21 mouse cellular contexts compared by ENCODE assay signal in genomic region chr13:44896211-44896610, GRCm38 (mm10).
A peak's percentile ranks its signal among the peaks of the same experiment; 100 is the strongest.
DNase-seq lines count a peak whose midpoint lies in the region; ATAC-seq and TF ChIP-seq lines count a peak whose summit lies in the region.
"Had no signal": no experiment of that assay in that cellular context is flagged by ENCODE, and none has a peak within 500 bp of the region (broad histone marks: within the 10 kb centered on the region; RNA-seq: fewer than 3 reads in every experiment).

No protein-coding gene starts in this region.

- 18% methylated on average over 12 of the region's 12 CpGs for WGBS in cerebellum, adult 2 months

- no peaks in the 10 kb centered on the region for H3K27me3 ChIP-seq in cerebellum, adult 2 months (ENCODE audit: control insufficient read depth, insufficient read depth, low read length)
- H3K27me3 ChIP-seq: CH12.LX; embryonic facial prominence, embryonic 12.5 days; forebrain, embryonic 13.5 days; forebrain, embryonic 15.5 days; Patski had no signal

- TF ChIP-seq CTCF in cerebellum, adult 2 months (IDR thresholded peaks at IDR 0.05; ENCODE audit: borderline replicate concordance, insufficient read depth, low read depth, low read length) = no peak

- H3K27ac ChIP-seq in cerebellum, adult 2 months (ENCODE audit: insufficient read depth, low read length) = no peak overlapping the region
- H3K27ac ChIP-seq: embryonic facial prominence, embryonic 10.5 days; embryonic facial prominence, embryonic 12.5 days; forebrain, embryonic 13.5 days; forebrain, embryonic 15.5 days had no signal

- H3K4me3 ChIP-seq in cerebellum, adult 2 months (replicated peaks; ENCODE audit: insufficient read depth, low read depth, low read length) = no peak overlapping the region
- H3K4me3 ChIP-seq: embryonic facial prominence, embryonic 10.5 days; embryonic facial prominence, embryonic 12.5 days; forebrain, embryonic 13.5 days; forebrain, embryonic 15.5 days had no signal

- peak; percentile 68; the same call in 1 of the 2 replicates for ATAC-seq in cerebellum, adult (ENCODE audit: insufficient number of reproducible peaks, low FRiP score, low TSS enrichment)
- ATAC-seq: activated CD4-positive, CD25-positive, alpha-beta regulatory T cell, adult 4 months; CD4-positive, CD25-positive, alpha-beta regulatory T cell, adult 4 months; forebrain, embryonic 13.5 days; forebrain, embryonic 15.5 days; forebrain, postnatal 0 days; Patski had no signal

- DNase-seq in cerebellum, adult 11-12 months = no peak
- DNase-seq in cerebellum, adult 2 months = peak; percentile 47 to 50
- no peak for DNase-seq in cerebellum, adult 11 months
- DNase-seq in cerebellum, postnatal 14 days = peak; percentile 30 to 55
- no peak for DNase-seq in cerebellum, postnatal 10 days
- DNase-seq in heart, adult 11 months = peak; percentile 68
- DNase-seq in heart, postnatal 25 days (ENCODE audit: low spot score) = no peak
- DNase-seq: adrenal gland, adult 8-10 months; adrenal gland, postnatal 14 days; adrenal gland, postnatal 36 days; B cell, adult 2 months; forebrain, postnatal 0 days had no signal

- intact Hi-C loops in heart, postnatal 25 days (cut with DNase I) = no loop called here

- TF ChIP-seq POLR2A in cerebellum, adult 2 months (IDR thresholded peaks at IDR 0.05; ENCODE audit: borderline replicate concordance, insufficient read depth, low read length) = no peak

- H3K4me1 ChIP-seq in cerebellum, adult 2 months (ENCODE audit: control insufficient read depth, insufficient read depth, low read length) = peaks cover 14% of the 10 kb centered on the region; the same call in 1 of the 2 replicates
- H3K4me1 ChIP-seq: embryonic facial prominence, embryonic 10.5 days; embryonic facial prominence, embryonic 12.5 days had no signal

Comparison
In these comparisons a context has a peak if more than half of its experiments do, and no peak if none do; other contexts are left out.
1. DNase-seq: peak in cerebellum, adult 2 months (2 of 2), cerebellum, postnatal 14 days (2 of 2) and heart, adult 11 months (single experiment); none in cerebellum, adult 11-12 months (single experiment), cerebellum, adult 11 months (single experiment), cerebellum, postnatal 10 days (0 of 2) and heart, postnatal 25 days (single experiment).